Mouse (Mus musculus) stomach, embryonic 16.5 days (tissue): ENCODE results near the gene Mrpl49. TPM values are rescaled to one million over a fixed set of nuclear protein-coding genes. Genes with fewer than 3 reads are reported as not detected.
A peak's percentile ranks its signal among the peaks of the same experiment; 100 is the strongest.

Experiments used
- ATAC-seq: fragments of 200-750 bp; cut with Nextera tagmentation; 2 replicates; pipeline ENCODE4 v1.8.0; 2017; ENCODE audit warnings: moderate number of reproducible peaks, moderate TSS enrichment; ENCODE audit not compliant: insufficient read depth, low FRiP score
- H3K27ac ChIP-seq: fragments of 300-500 bp; sonication (generic); 2 replicates; pipeline ENCODE4 v1.5.1; 2014; ENCODE audit warnings: low read length
- H3K27me3 ChIP-seq: fragments of 300-500 bp; sonication (generic); 2 replicates; pipeline ENCODE4 v1.6.1; 2014; ENCODE audit warnings: low read length, control low read depth, mixed read lengths; ENCODE audit not compliant: control insufficient read depth, insufficient read depth
- H3K36me3 ChIP-seq: fragments of 300-500 bp; sonication (generic); 2 replicates; pipeline ENCODE4 v1.6.1; 2014; ENCODE audit warnings: low read length; ENCODE audit not compliant: control insufficient read depth, insufficient read depth
- H3K4me1 ChIP-seq: fragments of 300-500 bp; sonication (generic); 2 replicates; pipeline ENCODE4 v1.6.1; 2014; ENCODE audit warnings: low read length, control low read depth, mixed read lengths; ENCODE audit not compliant: control insufficient read depth, insufficient read depth
- H3K4me2 ChIP-seq: fragments of 300-500 bp; sonication (generic); 2 replicates; pipeline ENCODE4 v1.6.1; 2014; ENCODE audit warnings: low read depth, low read length, mixed read lengths
- H3K4me3 ChIP-seq: fragments of 300-500 bp; sonication (generic); replicated peaks from 2 replicates; pipeline ENCODE4 v1.5.1; 2014; ENCODE audit warnings: mild to moderate bottlenecking, low read length
- H3K9ac ChIP-seq: fragments of 300-500 bp; sonication (generic); 2 replicates; pipeline ENCODE4 v1.6.1; 2014; ENCODE audit warnings: low read length
- H3K9me3 ChIP-seq: fragments of 300-500 bp; sonication (generic); replicated peaks from 2 replicates; pipeline ENCODE4 v1.6.1; 2016; ENCODE audit warnings: low read length, control low read depth; ENCODE audit not compliant: control insufficient read depth
- WGBS: fragments of 180-500 bp; shearing (Covaris S2); extraction: QIAGEN DNeasy Blood & Tissue Kit; methylation state at CpG from one replicate; pipeline ENCODE4 v1.1.7; 2014; 5-methylcytosine and 5-hydroxymethylcytosine counted together
- polyA plus RNA-seq: library from polyadenylated mRNA; unstranded; fragments of >200 nt; fragmentation: Nextera tagmentation; extraction: Ambion mirVana; gene quantifications from 2 replicates; pipeline ENCODE4 v1.2.1, GENCODE M21; 2015

Gene Mrpl49
- polyA plus RNA-seq, 1 experiment from 2014 or later = 65.9 TPM

DNA sequence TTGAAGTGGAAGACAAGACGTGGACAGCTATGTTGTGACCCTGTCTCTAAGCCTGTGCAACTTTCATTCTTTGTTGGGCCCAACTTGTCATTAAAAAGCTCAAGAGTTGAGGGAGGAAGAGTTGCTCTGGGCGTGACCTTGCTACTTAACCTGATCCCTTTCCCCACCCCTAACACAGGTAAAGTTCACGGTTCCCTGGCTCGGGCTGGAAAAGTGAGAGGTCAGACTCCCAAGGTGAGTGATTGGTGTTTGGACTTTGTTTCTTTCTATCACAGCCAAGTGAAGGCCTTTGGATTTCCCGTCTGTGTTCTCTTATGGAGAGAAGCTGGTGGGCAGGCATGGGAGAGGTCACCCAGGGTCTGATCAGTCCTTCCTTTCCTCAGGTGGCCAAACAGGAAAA, 1.4 kb upstream of the Mrpl49 start:
- ATAC-seq = no peak
- WGBS = 72% methylated on average over 5 of the region's 5 CpGs
- Histone ChIP-seq H3K4me3 (peak overlapping the region; percentile 83), H3K4me1 (peaks cover 30% of the 10 kb centered on the region), H3K27me3 (no peaks in the 10 kb centered on the region), H3K9ac (peak overlapping the region; percentile 93), H3K36me3 (peaks cover 10% of the 10 kb centered on the region; the same call in 1 of the 2 replicates), H3K4me2 (peak overlapping the region; percentile 85), H3K27ac (peak overlapping the region; percentile 74; the same call in 1 of the 2 replicates), H3K9me3 (no peaks in the 10 kb centered on the region)

DNA sequence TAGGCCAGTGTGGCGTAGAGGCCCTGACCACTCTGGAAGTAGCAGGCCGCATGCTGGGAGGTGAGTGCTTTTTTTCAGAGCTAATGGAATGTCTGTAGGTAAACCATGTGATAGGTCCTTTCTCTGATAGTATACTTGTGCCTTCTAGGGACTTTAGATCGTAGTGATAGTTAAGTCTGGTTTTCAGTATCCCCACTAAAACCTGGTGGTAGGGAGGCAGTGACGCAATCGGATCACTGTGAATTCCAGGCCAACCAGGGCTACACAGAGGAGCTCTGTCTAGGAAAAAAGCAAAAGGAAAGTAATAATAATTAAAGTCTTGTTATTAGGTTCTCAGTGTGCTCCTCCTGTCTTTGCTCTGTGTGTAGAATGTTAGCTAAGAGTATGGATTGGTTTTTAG, 928 bp upstream of the Mrpl49 start:
- Histone ChIP-seq H3K4me3 (peak overlapping the region; percentile 83), H3K9me3 (no peaks in the 10 kb centered on the region), H3K27ac (peak overlapping the region; percentile 74), H3K36me3 (peaks cover 14% of the 10 kb centered on the region; the same call in 1 of the 2 replicates), H3K4me2 (peak overlapping the region; percentile 85), H3K27me3 (no peaks in the 10 kb centered on the region), H3K4me1 (peaks cover 30% of the 10 kb centered on the region), H3K9ac (peak overlapping the region; percentile 93)
- ATAC-seq = no peak
- 22% methylated on average over 5 of the region's 5 CpGs for WGBS

DNA sequence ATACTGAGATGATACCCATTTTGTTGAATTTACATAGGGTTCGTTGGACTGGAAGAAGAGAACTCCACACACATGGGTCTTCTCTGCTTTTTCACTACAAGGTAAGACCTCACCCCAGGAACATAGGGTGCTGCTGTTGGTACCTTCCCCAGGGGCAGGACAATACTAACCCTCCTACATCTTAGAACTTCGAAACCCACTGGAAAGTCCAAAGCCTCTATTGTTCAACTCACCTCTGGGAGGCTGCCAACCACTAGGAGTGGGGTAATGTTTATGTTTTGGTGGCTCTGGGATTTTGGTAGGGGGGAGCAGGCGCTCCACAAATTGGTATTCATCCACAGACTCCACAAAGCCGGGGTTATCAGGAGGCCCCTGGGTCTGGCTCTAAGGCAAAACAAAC, 889 bp downstream of the Mrpl49 start:
- Histone ChIP-seq H3K4me1 (peaks cover 18% of the 10 kb centered on the region), H3K27me3 (no peaks in the 10 kb centered on the region), H3K9ac (peak overlapping the region; percentile 86), H3K9me3 (no peaks in the 10 kb centered on the region), H3K27ac (no peak overlapping the region), H3K36me3 (peaks cover 27% of the 10 kb centered on the region), H3K4me3 (peak overlapping the region; percentile 83), H3K4me2 (peak overlapping the region; percentile 75)
- 44% methylated on average over 4 of the region's 4 CpGs for WGBS
- ATAC-seq = no peak

DNA sequence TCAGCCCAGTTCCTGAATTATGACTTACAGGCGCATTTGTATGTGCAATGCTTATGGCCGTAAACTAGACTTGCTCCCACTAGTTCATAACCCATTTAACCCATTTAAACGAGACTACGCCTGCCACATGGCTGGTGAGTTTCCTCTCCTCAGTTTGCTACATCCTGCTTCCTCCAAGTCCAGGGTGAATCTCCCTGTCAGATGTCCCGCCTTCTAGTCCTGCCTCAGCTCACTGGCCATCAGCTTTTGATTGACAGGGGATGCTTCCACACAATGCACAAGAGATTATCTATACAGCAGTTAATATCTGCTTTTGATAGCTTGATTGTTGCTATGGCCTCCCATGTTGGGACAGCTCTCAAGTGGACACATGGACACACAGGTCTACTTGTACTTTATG, 3.3 kb downstream of the Mrpl49 start:
- Histone ChIP-seq H3K9ac (no peak overlapping the region), H3K4me1 (peaks cover 12% of the 10 kb centered on the region), H3K27ac (no peak overlapping the region), H3K9me3 (no peaks in the 10 kb centered on the region), H3K27me3 (no peaks in the 10 kb centered on the region), H3K4me2 (no peak overlapping the region), H3K36me3 (peaks cover 38% of the 10 kb centered on the region), H3K4me3 (no peak overlapping the region)
- no peak for ATAC-seq
- WGBS = 78% methylated on average over 5 of the region's 5 CpGs

DNA sequence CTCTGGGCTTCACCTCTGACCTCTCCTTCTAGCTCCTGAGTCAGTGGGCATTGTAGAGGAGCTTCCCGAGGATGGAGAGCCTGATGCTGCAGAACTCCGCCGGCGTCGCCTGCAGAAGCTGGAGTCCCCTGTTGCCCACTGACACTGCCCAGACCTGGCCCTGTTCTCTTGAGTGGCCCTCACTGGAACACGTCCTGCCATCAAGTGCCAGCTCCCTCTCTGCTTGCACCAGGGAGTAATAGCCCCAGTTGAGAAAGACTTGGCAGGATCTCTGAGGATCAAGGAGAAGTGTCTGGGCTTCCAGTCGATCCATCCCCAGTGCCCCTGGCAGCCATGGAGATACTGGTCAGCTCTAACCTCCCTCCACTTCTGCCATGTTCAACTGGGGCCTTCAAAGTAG, 5.1 kb downstream of the Mrpl49 start:
- H3K9me3 ChIP-seq = no peaks in the 10 kb centered on the region
- H3K4me1 ChIP-seq = peaks cover 20% of the 10 kb centered on the region
- peaks cover 47% of the 10 kb centered on the region for H3K36me3 ChIP-seq
- WGBS = 82% methylated on average over 7 of the region's 7 CpGs
- no peak overlapping the region for H3K4me2 ChIP-seq
- H3K4me3 ChIP-seq = no peak overlapping the region
- no peaks in the 10 kb centered on the region for H3K27me3 ChIP-seq
- no peak for ATAC-seq
- H3K9ac ChIP-seq = no peak overlapping the region
- no peak overlapping the region for H3K27ac ChIP-seq

DNA sequence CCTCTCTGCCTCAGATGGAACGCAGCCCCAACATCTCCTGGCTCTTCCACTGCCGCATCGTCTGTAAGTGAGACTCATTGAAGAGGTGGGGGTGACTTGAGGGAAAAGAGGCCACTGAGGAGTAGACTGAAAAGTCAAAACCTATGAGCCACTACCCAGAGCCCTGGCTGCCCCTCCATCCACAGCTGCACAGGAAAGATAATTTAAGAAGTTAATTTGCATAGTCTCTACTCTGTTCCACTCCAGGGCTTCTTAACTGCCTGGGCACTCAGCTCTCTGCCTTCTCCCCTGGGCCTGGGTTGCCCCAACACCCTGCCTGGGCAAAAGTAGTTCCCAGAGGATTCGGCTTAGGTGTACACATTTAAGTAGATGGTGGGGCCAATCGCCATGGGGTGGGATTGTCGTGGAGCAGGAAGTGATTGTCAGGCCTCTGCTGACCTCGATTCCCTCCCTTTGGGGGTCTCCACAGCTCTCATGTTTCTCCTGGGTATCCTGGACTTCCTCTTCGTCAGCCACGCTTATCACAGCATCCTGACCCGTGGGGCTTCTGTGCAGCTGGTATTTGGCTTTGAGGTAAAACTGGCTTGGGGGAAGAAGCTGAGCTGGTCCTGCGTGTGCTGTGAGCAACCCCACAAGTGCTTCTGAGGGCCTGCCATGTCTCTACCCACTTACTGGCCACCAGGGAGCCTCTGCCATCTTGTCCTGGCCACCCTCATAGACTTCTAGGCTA, 8.7 kb downstream of the Mrpl49 start:
- H3K36me3 ChIP-seq = peaks cover 40% of the 10 kb centered on the region
- peaks cover 18% of the 10 kb centered on the region for H3K4me1 ChIP-seq
- ATAC-seq = no peak
- WGBS = 86% methylated on average over 11 of the region's 11 CpGs
- H3K4me2 ChIP-seq = no peak overlapping the region
- H3K4me3 ChIP-seq = no peak overlapping the region
- H3K9ac ChIP-seq = peak overlapping the region; percentile 87; the same call in 1 of the 2 replicates
- no peaks in the 10 kb centered on the region for H3K9me3 ChIP-seq
- no peaks in the 10 kb centered on the region for H3K27me3 ChIP-seq
- H3K27ac ChIP-seq = no peak overlapping the region

DNA sequence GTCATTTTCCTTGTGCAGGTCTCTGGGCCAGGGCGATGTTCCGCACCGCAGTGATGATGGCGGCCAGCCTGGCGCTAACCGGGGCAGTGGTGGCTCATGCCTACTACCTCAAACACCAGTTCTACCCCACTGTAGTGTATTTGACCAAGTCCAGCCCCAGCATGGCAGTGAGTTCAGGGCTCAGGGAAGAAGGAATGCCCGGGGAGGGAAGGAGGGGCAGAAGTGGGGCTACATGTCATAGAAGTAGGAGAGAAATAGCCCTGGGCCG, 9.8 kb downstream of the Mrpl49 start:
- Histone ChIP-seq H3K9ac (peak overlapping the region; percentile 87), H3K4me2 (peak overlapping the region; percentile 86), H3K27ac (peak overlapping the region; percentile 99; the same call in 1 of the 2 replicates), H3K4me1 (peaks cover 18% of the 10 kb centered on the region), H3K36me3 (peaks cover 34% of the 10 kb centered on the region), H3K9me3 (no peaks in the 10 kb centered on the region), H3K27me3 (no peaks in the 10 kb centered on the region), H3K4me3 (peak overlapping the region; percentile 76)
- WGBS = 81% methylated on average over 8 of the region's 8 CpGs
- ATAC-seq = no peak

DNA sequence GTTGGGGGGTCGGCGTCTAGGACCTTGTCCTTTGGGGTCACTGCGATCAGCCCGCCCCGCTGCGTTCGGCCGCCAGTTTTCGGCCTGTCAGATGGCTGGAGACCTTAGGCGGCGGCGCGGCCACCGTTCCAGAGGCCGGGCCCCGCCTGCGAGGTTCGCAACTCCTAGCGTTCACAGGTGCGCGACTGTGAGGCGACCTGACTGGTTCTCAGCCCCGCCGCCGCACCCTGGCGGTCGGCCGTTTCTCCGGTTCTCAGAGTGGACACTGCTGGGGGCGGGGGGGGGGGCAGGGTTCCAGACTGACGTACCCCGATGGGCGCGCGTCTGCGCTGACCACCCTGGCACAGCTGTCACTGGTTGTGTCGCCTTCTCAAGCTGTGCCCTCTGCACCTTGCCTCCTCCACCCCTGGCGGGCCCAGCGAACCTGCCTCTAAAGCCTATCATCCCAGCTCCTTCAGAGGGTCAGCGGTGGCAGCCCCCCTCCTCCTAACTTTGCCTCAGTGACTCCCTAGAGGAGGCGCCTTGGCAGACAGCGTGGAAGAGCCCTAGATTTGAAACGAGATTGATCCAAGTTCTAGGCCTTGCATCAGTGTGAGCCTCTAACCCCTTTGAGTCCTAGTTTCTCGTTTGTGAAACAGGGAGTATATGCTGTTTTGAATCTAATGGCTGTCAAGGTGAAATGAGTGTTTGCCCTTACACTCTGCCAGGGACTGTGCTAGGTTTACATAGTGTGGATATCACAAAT, 10.3 kb downstream of the Mrpl49 start:
- ATAC-seq = peak; percentile 11; the same call in 1 of the 2 replicates
- WGBS = under 1% methylated on average over 43 of the region's 44 CpGs
- H3K4me1 ChIP-seq = peaks cover 18% of the 10 kb centered on the region
- peaks cover 29% of the 10 kb centered on the region for H3K36me3 ChIP-seq
- H3K4me3 ChIP-seq = peak overlapping the region; percentile 76
- H3K27ac ChIP-seq = peak overlapping the region; percentile 99
- no peaks in the 10 kb centered on the region for H3K9me3 ChIP-seq
- peak overlapping the region; percentile 87 for H3K9ac ChIP-seq
- peak overlapping the region; percentile 86 for H3K4me2 ChIP-seq
- no peaks in the 10 kb centered on the region for H3K27me3 ChIP-seq
